Mouse (Mus musculus): ENCODE results near the gene Dock1. TPM values are rescaled to one million over a fixed set of nuclear protein-coding genes. Genes with fewer than 3 reads are reported as not detected.

Dock1 gene
- total and polyA plus RNA-seq, 3 experiments = not detected

DNA sequence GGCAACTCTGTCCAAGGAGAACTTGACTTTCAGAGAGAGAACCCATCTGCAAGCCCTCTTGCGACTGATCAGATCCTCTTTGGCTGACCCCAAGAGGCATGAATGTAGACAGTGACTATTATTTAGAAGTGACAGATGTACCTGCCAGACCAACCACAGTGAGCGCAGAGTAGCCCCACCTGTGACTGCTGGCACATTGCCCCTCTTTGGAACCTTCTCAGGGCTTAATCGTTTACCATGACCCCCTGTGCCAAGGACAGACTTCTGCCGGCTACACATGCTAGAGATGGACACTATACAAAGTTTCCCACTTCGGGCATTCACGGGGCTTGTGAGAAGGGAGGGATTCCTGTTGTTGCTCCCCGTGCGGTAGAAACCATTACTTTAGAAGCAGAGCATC, 413.0 kb downstream of the Dock1 start:
- Histone ChIP-seq H3K27ac (ENCODE audit: insufficient read depth, low read depth) (no peak overlapping the region), H3K9ac (ENCODE audit: insufficient read depth, low read depth) (no peak overlapping the region), H3K9me3 (replicated peaks; ENCODE audit: low read length) (peaks cover 89% of the 10 kb centered on the region), H3K4me1 (ENCODE audit: control insufficient read depth in 1 of 2, insufficient read depth in 2 of 2) (no peaks in the 10 kb centered on the region), H3K4me3 (replicated peaks in 1 of 3; ENCODE audit: low read depth in 2 of 3, low read length in 2 of 3, poor library complexity in 1 of 3) (no peak overlapping the region), H3K36me3 (replicated peaks in 1 of 2; ENCODE audit: control insufficient read depth in 1 of 2, insufficient read depth in 1 of 2, low read length in 1 of 2) (no peaks in the 10 kb centered on the region), H3K27me3 (replicated peaks) (no peaks in the 10 kb centered on the region), H3K4me2 (ENCODE audit: insufficient read depth, low read depth, poor library complexity, severe bottlenecking) (no peak overlapping the region), H3K79me2 (replicated peaks; ENCODE audit: control insufficient read depth, extremely low read depth, insufficient read depth, poor library complexity, severe bottlenecking) (no peaks in the 10 kb centered on the region)
- in situ Hi-C loops (cut with MboI; ENCODE audit: low pct_ligation_motif_present, low pct_unique_long_range_greater_than_20kb, low sequenced_read_pairs) (no loop called here), dilution Hi-C loops (cut with MboI; ENCODE audit: extremely low pct_ligation_motif_present, extremely low pct_unique_long_range_greater_than_20kb, low sequenced_read_pairs) (no loop called here)
- no peak for TF ChIP-seq BHLHE40 (IDR thresholded peaks at IDR 0.05; ENCODE audit: low read depth, low read length)
- no peak for TF ChIP-seq CTCF (conservative IDR thresholded peaks at IDR 0.05 in 1 of 2, IDR thresholded peaks at IDR 0.05 in 1 of 2; ENCODE audit: low read depth in 2 of 2, low read length in 2 of 2)
- TF ChIP-seq RAD21 (IDR thresholded peaks at IDR 0.05; ENCODE audit: low read depth, low read length) = no peak
- TF ChIP-seq ZNF384 (IDR thresholded peaks at IDR 0.05; ENCODE audit: low read depth, low read length) = no peak
- no peak for TF ChIP-seq MAZ (IDR thresholded peaks at IDR 0.05; ENCODE audit: low read depth, low read length)
- DNase-seq (ENCODE audit: extremely low read depth) = no peak

DNA sequence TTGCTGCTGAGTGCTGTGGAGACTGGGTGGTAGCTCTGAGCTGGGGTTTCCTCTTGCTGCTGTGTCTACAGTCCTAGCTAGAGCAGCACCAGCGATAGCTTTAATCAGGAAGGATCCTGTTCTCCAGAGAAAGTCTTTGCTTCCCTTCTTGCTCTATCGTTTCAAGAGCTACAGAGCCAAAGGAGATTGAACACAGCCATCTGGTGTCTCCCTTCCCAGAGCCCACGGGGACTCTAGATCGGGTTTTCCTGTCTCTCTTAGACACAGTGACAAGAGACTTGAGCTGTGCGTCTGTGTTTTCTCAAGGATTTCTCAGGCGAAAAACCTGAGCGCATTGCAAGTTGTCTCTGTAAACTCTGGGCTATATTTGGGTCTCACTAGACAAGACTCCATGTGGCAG, 413.6 kb downstream of the Dock1 start:
- Histone ChIP-seq H3K27me3 (replicated peaks) (no peaks in the 10 kb centered on the region), H3K9me3 (replicated peaks; ENCODE audit: low read length) (peaks cover 92% of the 10 kb centered on the region), H3K4me2 (ENCODE audit: insufficient read depth, low read depth, poor library complexity, severe bottlenecking) (no peak overlapping the region), H3K79me2 (replicated peaks; ENCODE audit: control insufficient read depth, extremely low read depth, insufficient read depth, poor library complexity, severe bottlenecking) (no peaks in the 10 kb centered on the region), H3K36me3 (replicated peaks in 1 of 2; ENCODE audit: control insufficient read depth in 1 of 2, insufficient read depth in 1 of 2, low read length in 1 of 2) (no peaks in the 10 kb centered on the region), H3K27ac (ENCODE audit: insufficient read depth, low read depth) (no peak overlapping the region), H3K4me3 (replicated peaks in 1 of 3; ENCODE audit: low read depth in 2 of 3, low read length in 2 of 3, poor library complexity in 1 of 3) (no peak overlapping the region), H3K9ac (ENCODE audit: insufficient read depth, low read depth) (no peak overlapping the region), H3K4me1 (ENCODE audit: control insufficient read depth in 1 of 2, insufficient read depth in 2 of 2) (no peaks in the 10 kb centered on the region)
- no peak for TF ChIP-seq UBTF (IDR thresholded peaks at IDR 0.05; ENCODE audit: low read depth, low read length)
- TF ChIP-seq GABPA (IDR thresholded peaks at IDR 0.05; ENCODE audit: insufficient replicate concordance, low read depth, low read length) = no peak
- no peak for TF ChIP-seq MXI1 (IDR thresholded peaks at IDR 0.05; ENCODE audit: low read depth, low read length)
- no peak for TF ChIP-seq MAZ (IDR thresholded peaks at IDR 0.05; ENCODE audit: low read depth, low read length)
- TF ChIP-seq ZC3H11A (IDR thresholded peaks at IDR 0.05; ENCODE audit: low read depth, low read length) = no peak
- no peak for TF ChIP-seq NRF1 (IDR thresholded peaks at IDR 0.05; ENCODE audit: low read depth, low read length)
- no peak for TF ChIP-seq NELFE (IDR thresholded peaks at IDR 0.05; ENCODE audit: low read depth, low read length)
- no peak for TF ChIP-seq E2F4 (IDR thresholded peaks at IDR 0.05; ENCODE audit: insufficient replicate concordance, low read depth, low read length)
- no peak for TF ChIP-seq TBP (conservative IDR thresholded peaks at IDR 0.05; ENCODE audit: low read depth, low read length)
- DNase-seq (ENCODE audit: extremely low read depth) = no peak
- dilution Hi-C loops (cut with MboI; ENCODE audit: extremely low pct_ligation_motif_present, extremely low pct_unique_long_range_greater_than_20kb, low sequenced_read_pairs) = no loop called here
- in situ Hi-C loops (cut with MboI; ENCODE audit: low pct_ligation_motif_present, low pct_unique_long_range_greater_than_20kb, low sequenced_read_pairs) = no loop called here

DNA sequence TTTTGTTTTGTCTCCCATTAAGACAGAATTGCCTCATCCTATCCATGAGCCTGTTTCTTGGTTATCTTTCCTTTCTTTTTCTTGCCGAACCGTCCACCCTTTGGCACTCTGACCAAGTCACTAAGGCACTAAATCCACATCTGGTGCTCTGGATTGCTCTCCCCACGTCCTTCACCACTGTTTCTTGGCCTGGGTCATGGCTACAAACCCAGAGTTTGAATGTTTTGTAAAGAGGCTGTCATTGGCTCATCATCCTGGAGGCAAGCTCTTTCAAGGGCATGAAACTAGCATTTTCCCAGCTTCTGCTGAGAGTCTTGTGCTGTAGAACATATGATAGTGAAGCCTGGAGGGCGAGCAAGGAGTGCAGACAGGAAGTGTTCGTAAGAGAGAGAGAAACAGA, 416.1 kb downstream of the Dock1 start:
- Histone ChIP-seq H3K27ac (ENCODE audit: insufficient read depth, low read depth) (no peak overlapping the region), H3K36me3 (replicated peaks in 1 of 2; ENCODE audit: control insufficient read depth in 1 of 2, insufficient read depth in 1 of 2, low read length in 1 of 2) (no peaks in the 10 kb centered on the region), H3K4me3 (replicated peaks in 1 of 3; ENCODE audit: low read depth in 2 of 3, low read length in 2 of 3, poor library complexity in 1 of 3) (no peak overlapping the region), H3K9me3 (replicated peaks; ENCODE audit: low read length) (peaks cover 88% of the 10 kb centered on the region), H3K4me1 (ENCODE audit: control insufficient read depth in 1 of 2, insufficient read depth in 2 of 2) (no peaks in the 10 kb centered on the region), H3K27me3 (replicated peaks) (no peaks in the 10 kb centered on the region), H3K9ac (ENCODE audit: insufficient read depth, low read depth) (no peak overlapping the region), H3K79me2 (replicated peaks; ENCODE audit: control insufficient read depth, extremely low read depth, insufficient read depth, poor library complexity, severe bottlenecking) (no peaks in the 10 kb centered on the region), H3K4me2 (ENCODE audit: insufficient read depth, low read depth, poor library complexity, severe bottlenecking) (no peak overlapping the region)
- DNase-seq (ENCODE audit: extremely low read depth) = no peak
- TF ChIP-seq ELF1 (IDR thresholded peaks at IDR 0.05; ENCODE audit: low read depth, low read length) (no peak), KAT2A (IDR thresholded peaks at IDR 0.05; ENCODE audit: insufficient replicate concordance, low read length) (no peak), RAD21 (IDR thresholded peaks at IDR 0.05; ENCODE audit: low read depth, low read length) (no peak), MYC (IDR thresholded peaks at IDR 0.05; ENCODE audit: low read depth, low read length) (no peak), E2F4 (IDR thresholded peaks at IDR 0.05; ENCODE audit: insufficient replicate concordance, low read depth, low read length) (no peak)
- in situ Hi-C loops (cut with MboI; ENCODE audit: low pct_ligation_motif_present, low pct_unique_long_range_greater_than_20kb, low sequenced_read_pairs) = no loop called here
- dilution Hi-C loops (cut with MboI; ENCODE audit: extremely low pct_ligation_motif_present, extremely low pct_unique_long_range_greater_than_20kb, low sequenced_read_pairs) = no loop called here

All from CH12.LX (cell line).